Mouse (Mus musculus): ENCODE results near the gene Ybx1.

GRCm38 (mm10) chr4:119338422-119338821 is 44.0 kb upstream of the Ybx1 start:
- no peak for TF ChIP-seq CTCF (IDR thresholded peaks at IDR 0.05; ENCODE audit: borderline replicate concordance, extremely low read depth, insufficient read depth, insufficient read length)
- no peak for TF ChIP-seq POLR2A (IDR thresholded peaks at IDR 0.05; ENCODE audit: borderline replicate concordance, extremely low read depth, insufficient read depth, insufficient read length, poor library complexity, severe bottlenecking)
